In genomic region chr1:36149411-36149810, GRCm38 (mm10) we compare ENCODE assay signal across 8 mouse cellular contexts.
DNase-seq lines count a peak whose midpoint lies in the region; ATAC-seq and TF ChIP-seq lines count a peak whose summit lies in the region.

No protein-coding gene starts in this region.

- H3K4me3 ChIP-seq in gastrocnemius, adult 2 months, result no peak overlapping the region
- H3K4me3 ChIP-seq in intestine, embryonic 16.5 days (ENCODE audit: low read length), result no peak overlapping the region

- in situ Hi-C loops in Patski (cut with MboI; ENCODE audit: low pct_unique_long_range_greater_than_20kb), result loop anchor here (5.0 to 25.0 kb wide), 3 partner anchors 103 to 1262 kb away; no protein-coding TSS in a partner anchor

- 79% methylated on average over 1 of the region's 1 CpGs for WGBS in intestine, embryonic 16.5 days

- H3K27me3 ChIP-seq in Patski, result no peaks in the 10 kb centered on the region
- H3K27me3 ChIP-seq in intestine, embryonic 16.5 days (replicated peaks; ENCODE audit: control insufficient read depth, insufficient read depth, low read length), result no peaks in the 10 kb centered on the region

- CTCF ChIA-PET in Patski (lab: Charles Lee), result interaction anchor here (0.7 to 1.1 kb wide), 2 partner anchors 12 to 23 kb away, joined by 3 read pairs; no protein-coding TSS in a partner anchor

- TF ChIP-seq CTCF in gastrocnemius, adult 2 months (IDR thresholded peaks at IDR 0.05), result peak; percentile 59
- TF ChIP-seq CTCF in Patski (IDR thresholded peaks at IDR 0.05), result peak; percentile 60

- no peak for ATAC-seq in Patski
- ATAC-seq in granulocyte monocyte progenitor cell, adult 5-6 weeks (replicated peaks; ENCODE audit: poor library complexity, severe bottlenecking), result peak; percentile 86
- no peak for ATAC-seq in intestine, embryonic 16.5 days

- no peak overlapping the region for H3K9ac ChIP-seq in intestine, embryonic 16.5 days (ENCODE audit: low read depth, low read length)

- H3K4me2 ChIP-seq in intestine, embryonic 16.5 days (ENCODE audit: low read depth, low read length), result no peak overlapping the region

- POLR2A ChIA-PET in Patski (lab: Charles Lee), result no interaction called here

- no peaks in the 10 kb centered on the region for H3K9me3 ChIP-seq in intestine, embryonic 16.5 days (ENCODE audit: control insufficient read depth, low read length)

- H3K36me3 ChIP-seq in intestine, embryonic 16.5 days (ENCODE audit: control insufficient read depth, insufficient read depth, low read length), result peaks cover 12% of the 10 kb centered on the region

- no peak for DNase-seq in gastrocnemius, adult 2 months
- no peak for DNase-seq in gastrocnemius, postnatal 14 days
- DNase-seq in 416B (ENCODE audit: low read depth) (peak; percentile 60), Patski (ENCODE audit: low read depth, low spot score) (no peak)
- peak; percentile 83 for DNase-seq in naive thymus-derived CD4-positive, alpha-beta T cell, adult 2 months (ENCODE audit: low read depth)
- DNase-seq in gastrocnemius, adult 8-10 months (ENCODE audit: low spot score in 2 of 2), result no peak

- intact Hi-C loops in gastrocnemius, adult 2 months (cut with DNase I), result no loop called here
- intact Hi-C loops in gastrocnemius, postnatal 14 days (cut with DNase I; ENCODE audit: low total_unique reads), result loop anchor here (10.0 kb wide), 1 partner anchor 105 kb away; no protein-coding TSS in a partner anchor

- H3K4me1 ChIP-seq in intestine, embryonic 16.5 days (ENCODE audit: control insufficient read depth, insufficient read depth, low read length), result no peaks in the 10 kb centered on the region

- H3K27ac ChIP-seq in gastrocnemius, adult 2 months, result no peak overlapping the region
- no peak overlapping the region for H3K27ac ChIP-seq in intestine, embryonic 16.5 days (ENCODE audit: low read length)

Comparison
In these comparisons a context has a peak if more than half of its experiments do, and no peak if none do; other contexts are left out.
1. DNase-seq: peak in 416B (single experiment) and naive thymus-derived CD4-positive, alpha-beta T cell, adult 2 months (single experiment); none in gastrocnemius, adult 2 months (single experiment), gastrocnemius, postnatal 14 days (single experiment), Patski (single experiment) and gastrocnemius, adult 8-10 months (0 of 2).